Mouse (Mus musculus) heart, embryonic 12.5 days (tissue): ENCODE results near the gene 5330417H12Rik. TPM values are rescaled to one million over a fixed set of nuclear protein-coding genes. Genes with fewer than 3 reads are reported as not detected.

ENCODE experiments used
- ATAC-seq: fragments of 200-750 bp; cut with Nextera tagmentation; 2 replicates; pipeline ENCODE4 v1.8.0; 2017; ENCODE audit warnings: moderate TSS enrichment, moderate library complexity; ENCODE audit not compliant: insufficient number of reproducible peaks, low FRiP score
- H3K27ac ChIP-seq: fragments of 300-500 bp; sonication (generic); 2 replicates; pipeline ENCODE4 v1.5.1; 2016; ENCODE audit warnings: mild to moderate bottlenecking, moderate library complexity; ENCODE audit not compliant: poor library complexity, severe bottlenecking
- H3K27me3 ChIP-seq: fragments of 300-500 bp; sonication (generic); replicated peaks from 2 replicates; pipeline ENCODE4 v1.6.1; 2016; ENCODE audit warnings: mild to moderate bottlenecking, moderate library complexity
- H3K36me3 ChIP-seq: fragments of 300-500 bp; sonication (generic); 2 replicates; pipeline ENCODE4 v1.6.1; 2016; ENCODE audit warnings: mild to moderate bottlenecking, moderate library complexity
- H3K4me1 ChIP-seq: fragments of 300-500 bp; sonication (generic); replicated peaks from 2 replicates; pipeline ENCODE4 v1.6.1; 2016; ENCODE audit warnings: mild to moderate bottlenecking
- H3K4me2 ChIP-seq: fragments of 300-500 bp; sonication (generic); 2 replicates; pipeline ENCODE4 v1.6.1; 2016; ENCODE audit warnings: mild to moderate bottlenecking, moderate library complexity
- H3K4me3 ChIP-seq: fragments of 300-500 bp; sonication (generic); 2 replicates; pipeline ENCODE4 v1.5.1; 2016; ENCODE audit warnings: mild to moderate bottlenecking
- H3K9ac ChIP-seq: fragments of 300-500 bp; sonication (generic); 2 replicates; pipeline ENCODE4 v1.6.1; 2016; ENCODE audit warnings: mild to moderate bottlenecking, moderate library complexity
- H3K9me3 ChIP-seq: fragments of 300-500 bp; sonication (generic); replicated peaks from 2 replicates; pipeline ENCODE4 v1.6.1; 2016; ENCODE audit warnings: mild to moderate bottlenecking, moderate library complexity
- WGBS: fragments of 180-500 bp; shearing (Covaris S2); methylation state at CpG from one replicate; pipeline ENCODE4 v1.1.7; 2016; 5-methylcytosine and 5-hydroxymethylcytosine counted together
- polyA plus RNA-seq: library from polyadenylated mRNA; unstranded; fragments of >200 nt; fragmentation: Nextera tagmentation; extraction: Ambion mirVana; gene quantifications from 2 replicates; pipeline ENCODE4 v1.2.1, GENCODE M21; 2016

Gene 5330417H12Rik
- polyA plus RNA-seq = not detected in 2 replicates

GRCm38 (mm10) chr7:107625061-107625460, at the start of gene 5330417H12Rik:
Gene 5330417H12Rik, minus strand, starts transcription at chr7:107625161.
- no peaks in the 10 kb centered on the region for H3K36me3 ChIP-seq
- no peak within 1 kb of the TSS for H3K27ac ChIP-seq
- 90% methylated on average over 2 of the region's 2 CpGs for WGBS

GRCm38 (mm10) chr7:107668514-107668913, 43.6 kb upstream of the 5330417H12Rik start:
- Histone ChIP-seq H3K4me3 (no peak overlapping the region), H3K27me3 (no peaks in the 10 kb centered on the region), H3K9me3 (no peaks in the 10 kb centered on the region), H3K27ac (no peak overlapping the region), H3K4me1 (peaks cover 40% of the 10 kb centered on the region), H3K9ac (no peak overlapping the region), H3K4me2 (no peak overlapping the region), H3K36me3 (no peaks in the 10 kb centered on the region)
- 88% methylated on average over 5 of the region's 5 CpGs for WGBS
- no peak for ATAC-seq

More at GRCm38 (mm10) chr7:107625061-107625460, at the start of gene 5330417H12Rik:
- ATAC-seq = no peak
- Histone ChIP-seq H3K4me1 (no peaks in the 10 kb centered on the region), H3K9ac (no peak within 1 kb of the TSS), H3K4me2 (no peak within 1 kb of the TSS), H3K9me3 (no peaks in the 10 kb centered on the region), H3K4me3 (no peak within 1 kb of the TSS), H3K27me3 (no peaks in the 10 kb centered on the region)

- Histone ChIP-seq H3K27me3 (no peaks in the 10 kb centered on the region), H3K27ac (peak overlapping the region; percentile 95), H3K9me3 (no peaks in the 10 kb centered on the region), H3K4me1 (peaks cover 49% of the 10 kb centered on the region), H3K4me2 (peak overlapping the region; percentile 73), H3K36me3 (no peaks in the 10 kb centered on the region), H3K9ac (peak overlapping the region; percentile 71), H3K4me3 (peak overlapping the region; percentile 48)
- ATAC-seq = peak; percentile 36; the same call in 1 of the 2 replicates
- WGBS = 33% methylated on average over 13 of the region's 13 CpGs
Measured at GRCm38 (mm10) chr7:107666262-107666902, 41.4 kb upstream of the 5330417H12Rik start.

GRCm38 (mm10) chr7:107665586-107666261, 40.8 kb upstream of the 5330417H12Rik start:
- Histone ChIP-seq H3K4me1 (peaks cover 49% of the 10 kb centered on the region), H3K36me3 (no peaks in the 10 kb centered on the region), H3K27me3 (no peaks in the 10 kb centered on the region), H3K9me3 (no peaks in the 10 kb centered on the region), H3K27ac (peak overlapping the region; percentile 95), H3K9ac (peak overlapping the region; percentile 71), H3K4me3 (peak overlapping the region; percentile 48), H3K4me2 (peak overlapping the region; percentile 73)
- peak; percentile 45 for ATAC-seq
- 8% methylated on average over 9 of the region's 9 CpGs for WGBS

- peak overlapping the region; percentile 95 for H3K27ac ChIP-seq
- no peaks in the 10 kb centered on the region for H3K9me3 ChIP-seq
- H3K4me2 ChIP-seq = peak overlapping the region; percentile 73
- 17% methylated on average over 4 of the region's 4 CpGs for WGBS
- ATAC-seq = 0 out of 2 replicates have a peak, but pooled peaks have one; percentile 23
- no peaks in the 10 kb centered on the region for H3K27me3 ChIP-seq
- no peaks in the 10 kb centered on the region for H3K36me3 ChIP-seq
- peak overlapping the region; percentile 48 for H3K4me3 ChIP-seq
- H3K9ac ChIP-seq = peak overlapping the region; percentile 71
- peaks cover 49% of the 10 kb centered on the region for H3K4me1 ChIP-seq
Measured at GRCm38 (mm10) chr7:107665221-107665585, 40.2 kb upstream of the 5330417H12Rik start.

DNA sequence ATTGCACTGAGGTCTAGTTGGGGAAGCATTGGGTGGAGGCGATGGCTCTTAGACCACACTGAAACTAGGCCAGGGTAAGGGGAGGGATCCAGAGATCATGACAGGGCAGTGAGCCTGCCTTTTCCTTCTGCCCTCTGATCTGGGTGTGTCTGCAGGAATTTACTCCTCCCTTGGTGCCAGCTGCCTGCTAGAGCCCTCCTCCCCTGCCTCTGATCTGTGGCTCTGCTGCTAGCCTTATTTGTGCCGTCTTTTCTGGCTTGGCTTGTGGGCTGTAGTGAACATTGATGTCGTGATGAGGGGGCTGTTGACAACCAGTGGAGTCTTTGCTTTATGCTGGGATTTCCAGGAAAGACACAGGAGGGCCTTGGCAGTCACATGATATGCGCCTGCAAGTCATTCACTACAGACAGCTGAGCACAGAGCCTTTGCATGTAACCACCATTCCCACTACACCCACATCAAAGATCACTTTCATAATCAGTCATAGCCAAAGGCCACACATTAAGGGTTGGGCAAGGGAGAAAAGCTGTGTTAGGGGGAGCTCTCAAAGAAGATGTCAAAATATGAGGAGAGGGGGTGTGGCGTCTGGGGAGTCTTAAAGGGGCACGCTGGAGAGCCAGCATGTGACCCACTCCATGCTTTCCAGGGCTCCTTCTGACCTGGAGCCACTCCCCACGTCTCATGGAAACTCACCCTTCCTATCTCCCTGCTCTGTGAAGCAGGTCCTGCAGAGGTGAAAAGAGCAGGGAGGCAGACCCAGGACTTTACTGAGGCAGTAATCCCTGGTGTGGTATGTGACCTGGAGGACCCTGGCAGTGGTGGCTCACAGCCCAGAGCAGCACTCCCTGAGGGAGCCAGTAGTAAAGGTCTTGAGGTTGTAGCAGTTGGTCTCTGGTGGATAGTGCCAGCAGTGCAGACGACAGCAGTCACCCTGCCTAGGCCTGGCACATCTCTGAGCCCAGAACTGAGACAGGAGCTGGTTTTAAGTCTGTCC, 39.4 kb upstream of the 5330417H12Rik start:
- ATAC-seq = peak; percentile 5; the same call in 1 of the 2 replicates
- peak overlapping the region; percentile 71; the same call in 1 of the 2 replicates for H3K9ac ChIP-seq
- 35% methylated on average over 8 of the region's 8 CpGs for WGBS
- H3K36me3 ChIP-seq = no peaks in the 10 kb centered on the region
- H3K27me3 ChIP-seq = no peaks in the 10 kb centered on the region
- H3K27ac ChIP-seq = peak overlapping the region; percentile 95
- H3K9me3 ChIP-seq = no peaks in the 10 kb centered on the region
- H3K4me1 ChIP-seq = peaks cover 49% of the 10 kb centered on the region
- peak overlapping the region; percentile 73; the same call in 1 of the 2 replicates for H3K4me2 ChIP-seq
- H3K4me3 ChIP-seq = no peak overlapping the region

DNA sequence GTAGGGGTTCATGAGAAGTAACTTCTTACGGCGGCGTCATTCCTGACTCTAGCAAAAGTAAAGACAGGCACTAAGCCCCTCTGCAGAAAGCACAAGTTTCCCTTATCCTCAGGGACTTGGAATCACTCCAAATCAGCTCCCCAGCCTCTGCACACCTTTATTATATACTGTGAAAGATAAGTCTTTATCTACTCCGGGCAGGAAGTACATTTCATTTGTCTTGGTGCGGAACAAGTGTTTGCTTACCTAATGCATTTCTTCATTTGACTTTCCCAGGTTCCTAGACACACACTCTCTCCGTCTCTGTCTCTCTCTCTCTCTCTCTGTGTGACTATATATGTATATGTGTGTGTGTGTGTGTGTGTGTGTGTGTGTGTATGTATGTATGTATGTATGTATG, 38.7 kb upstream of the 5330417H12Rik start:
- WGBS = 66% methylated on average over 6 of the region's 6 CpGs
- Histone ChIP-seq H3K9me3 (no peaks in the 10 kb centered on the region), H3K27me3 (no peaks in the 10 kb centered on the region), H3K36me3 (no peaks in the 10 kb centered on the region), H3K4me3 (no peak overlapping the region), H3K4me1 (peaks cover 49% of the 10 kb centered on the region), H3K9ac (no peak overlapping the region), H3K4me2 (no peak overlapping the region), H3K27ac (no peak overlapping the region)
- no peak for ATAC-seq

- no peaks in the 10 kb centered on the region for H3K27me3 ChIP-seq
- 71% methylated on average over 5 of the region's 5 CpGs for WGBS
- peaks cover 42% of the 10 kb centered on the region for H3K4me1 ChIP-seq
- H3K27ac ChIP-seq = no peak overlapping the region
- no peaks in the 10 kb centered on the region for H3K36me3 ChIP-seq
- H3K4me3 ChIP-seq = no peak overlapping the region
- no peaks in the 10 kb centered on the region for H3K9me3 ChIP-seq
- no peak overlapping the region for H3K9ac ChIP-seq
- ATAC-seq = no peak
- no peak overlapping the region for H3K4me2 ChIP-seq
Measured at GRCm38 (mm10) chr7:107661843-107662281, 36.9 kb upstream of the 5330417H12Rik start.

- ATAC-seq = 0 out of 2 replicates have a peak, but pooled peaks have one; percentile 30
- WGBS = 22% methylated on average over 8 of the region's 8 CpGs
- Histone ChIP-seq H3K4me2 (no peak overlapping the region), H3K27me3 (no peaks in the 10 kb centered on the region), H3K36me3 (no peaks in the 10 kb centered on the region), H3K4me3 (no peak overlapping the region), H3K9me3 (no peaks in the 10 kb centered on the region), H3K27ac (no peak overlapping the region), H3K9ac (no peak overlapping the region), H3K4me1 (peaks cover 37% of the 10 kb centered on the region)
Measured at GRCm38 (mm10) chr7:107661189-107661842, 36.4 kb upstream of the 5330417H12Rik start.

- Histone ChIP-seq H3K4me2 (no peak overlapping the region), H3K36me3 (no peaks in the 10 kb centered on the region), H3K27me3 (no peaks in the 10 kb centered on the region), H3K9ac (0 out of 2 replicates have a peak overlapping the region, but pooled peaks have one; percentile 13), H3K27ac (no peak overlapping the region), H3K9me3 (no peaks in the 10 kb centered on the region), H3K4me3 (no peak overlapping the region), H3K4me1 (peaks cover 18% of the 10 kb centered on the region)
- ATAC-seq = no peak
- WGBS = 77% methylated on average over 8 of the region's 8 CpGs
Measured at GRCm38 (mm10) chr7:107659186-107659918, 34.4 kb upstream of the 5330417H12Rik start.
